Mouse (Mus musculus): ENCODE data around the gene Irak3. TPM values are rescaled to one million over a fixed set of nuclear protein-coding genes. Genes with fewer than 3 reads are reported as not detected.

Gene Irak3
- polyA plus RNA-seq, 1 experiment from 2014 or later, result 0.74 TPM

GRCm38 (mm10) chr10:120209539-120209925, 7.6 kb upstream of the Irak3 start:
- Histone ChIP-seq H3K9me3 (ENCODE audit: control insufficient read depth, low read length) (peaks cover 5% of the 10 kb centered on the region; the same call in 1 of the 2 replicates), H3K36me3 (ENCODE audit: control insufficient read depth, insufficient read depth, low read length) (no peaks in the 10 kb centered on the region), H3K27ac (ENCODE audit: low read depth, low read length) (no peak overlapping the region), H3K4me1 (ENCODE audit: control insufficient read depth, insufficient read depth, low read length) (peaks cover 9% of the 10 kb centered on the region; the same call in 1 of the 2 replicates), H3K4me2 (replicated peaks; ENCODE audit: low read depth, low read length) (peak overlapping the region; percentile 63), H3K4me3 (ENCODE audit: low read length) (peak overlapping the region; percentile 93), H3K27me3 (ENCODE audit: control insufficient read depth, insufficient read depth, low read length) (no peaks in the 10 kb centered on the region), H3K9ac (ENCODE audit: low read depth, low read length) (no peak overlapping the region)
- no peak for ATAC-seq (ENCODE audit: low FRiP score, low TSS enrichment)
- 57% methylated on average over 6 of the region's 6 CpGs for WGBS

DNA sequence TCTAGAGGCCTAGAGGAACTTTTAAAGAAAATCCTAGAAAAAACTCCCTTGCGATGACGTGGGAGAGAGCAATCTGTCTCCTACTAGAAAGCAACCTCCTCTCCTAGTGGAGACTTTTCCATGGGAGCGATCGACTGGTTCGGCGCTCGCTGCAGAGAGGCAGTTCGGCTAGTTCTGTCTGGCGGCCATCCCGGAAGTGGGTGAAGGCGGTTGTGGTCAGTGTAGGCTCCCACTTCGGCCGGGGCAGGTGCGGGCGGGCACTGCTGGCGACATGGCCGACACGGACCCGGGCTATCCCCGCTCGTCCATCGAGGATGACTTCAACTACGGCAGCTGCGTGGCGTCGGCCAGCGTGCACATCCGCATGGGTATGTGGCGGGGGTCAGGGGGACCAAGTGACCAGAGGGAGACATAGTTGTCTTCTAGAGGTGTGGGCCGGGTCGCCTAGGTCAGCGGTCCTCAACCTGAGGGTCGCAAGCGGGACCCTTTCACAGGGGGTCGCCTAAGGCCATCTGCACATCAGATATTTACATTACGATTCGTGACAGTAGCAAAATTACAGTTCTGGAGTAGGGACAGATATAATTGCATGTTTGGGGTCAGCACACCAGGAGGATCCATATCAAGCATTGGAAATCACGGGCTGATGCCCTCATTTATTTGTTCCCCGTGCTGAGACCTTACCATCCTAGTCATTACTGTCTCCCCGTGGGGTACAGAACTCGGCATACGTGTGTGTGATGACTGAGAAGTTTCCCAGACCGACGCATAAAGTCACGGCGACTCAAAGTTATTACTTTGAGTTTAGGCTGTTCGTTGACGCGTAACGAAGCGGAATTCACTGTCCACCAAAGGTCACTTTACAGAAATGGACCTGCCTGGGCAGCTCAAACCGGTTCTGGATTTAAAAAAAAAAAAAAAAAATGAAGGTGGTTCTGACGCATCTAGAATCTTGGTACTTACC, 6.9 kb upstream of the Irak3 start:
- peak; percentile 94 for ATAC-seq (ENCODE audit: low FRiP score, low TSS enrichment)
- no peak overlapping the region for H3K27ac ChIP-seq (ENCODE audit: low read depth, low read length)
- H3K4me2 ChIP-seq (replicated peaks; ENCODE audit: low read depth, low read length), result peak overlapping the region; percentile 63
- H3K4me1 ChIP-seq (ENCODE audit: control insufficient read depth, insufficient read depth, low read length), result peaks cover 9% of the 10 kb centered on the region; the same call in 1 of the 2 replicates
- H3K36me3 ChIP-seq (ENCODE audit: control insufficient read depth, insufficient read depth, low read length), result no peaks in the 10 kb centered on the region
- H3K27me3 ChIP-seq (ENCODE audit: control insufficient read depth, insufficient read depth, low read length), result no peaks in the 10 kb centered on the region
- peak overlapping the region; percentile 74 for H3K9ac ChIP-seq (ENCODE audit: low read depth, low read length)
- H3K4me3 ChIP-seq (ENCODE audit: low read length), result peak overlapping the region; percentile 93
- peaks cover 5% of the 10 kb centered on the region; the same call in 1 of the 2 replicates for H3K9me3 ChIP-seq (ENCODE audit: control insufficient read depth, low read length)
- 2% methylated on average over 53 of the region's 53 CpGs for WGBS

GRCm38 (mm10) chr10:120208015-120208414, 6.1 kb upstream of the Irak3 start:
- no peaks in the 10 kb centered on the region for H3K36me3 ChIP-seq (ENCODE audit: control insufficient read depth, insufficient read depth, low read length)
- no peaks in the 10 kb centered on the region for H3K27me3 ChIP-seq (ENCODE audit: control insufficient read depth, insufficient read depth, low read length)
- no peak overlapping the region for H3K27ac ChIP-seq (ENCODE audit: low read depth, low read length)
- no peak for ATAC-seq (ENCODE audit: low FRiP score, low TSS enrichment)
- no peak overlapping the region for H3K4me3 ChIP-seq (ENCODE audit: low read length)
- no peak overlapping the region for H3K9ac ChIP-seq (ENCODE audit: low read depth, low read length)
- peaks cover 5% of the 10 kb centered on the region; the same call in 1 of the 2 replicates for H3K9me3 ChIP-seq (ENCODE audit: control insufficient read depth, low read length)
- WGBS, result 88% methylated on average over 8 of the region's 8 CpGs
- H3K4me1 ChIP-seq (ENCODE audit: control insufficient read depth, insufficient read depth, low read length), result peaks cover 9% of the 10 kb centered on the region; the same call in 1 of the 2 replicates
- no peak overlapping the region for H3K4me2 ChIP-seq (replicated peaks; ENCODE audit: low read depth, low read length)

DNA sequence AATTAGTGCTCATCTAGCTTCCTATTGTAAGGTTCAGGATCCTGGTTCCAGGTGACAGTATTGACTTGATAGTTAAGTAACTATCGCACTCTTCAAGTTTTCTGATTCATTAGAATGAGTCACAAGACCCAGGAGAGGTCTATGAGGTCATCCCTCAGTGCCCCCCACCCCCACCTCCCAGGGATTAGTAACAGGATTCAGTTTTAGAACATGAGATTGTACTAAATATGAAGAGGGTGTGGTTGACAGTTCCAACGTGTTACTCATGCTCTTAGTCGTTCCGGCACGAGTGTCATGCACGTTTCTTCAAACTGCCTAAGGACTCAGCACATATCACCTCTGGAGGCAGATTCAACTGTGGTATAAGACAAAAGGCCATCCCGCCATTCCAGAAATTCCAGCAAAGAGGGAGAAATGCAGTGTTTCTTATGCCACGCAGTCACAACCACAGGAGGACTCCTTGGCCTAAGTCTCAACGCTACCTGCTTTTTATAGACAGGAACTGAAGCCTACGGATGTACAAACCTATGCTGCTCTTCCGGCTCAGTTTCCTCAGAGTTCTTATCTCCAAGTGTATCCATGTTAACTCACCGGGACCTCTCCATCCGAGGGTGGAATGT, 2.8 kb upstream of the Irak3 start:
- H3K27me3 ChIP-seq (ENCODE audit: control insufficient read depth, insufficient read depth, low read length), result peaks cover 5% of the 10 kb centered on the region; the same call in 1 of the 2 replicates
- H3K4me1 ChIP-seq (ENCODE audit: control insufficient read depth, insufficient read depth, low read length), result peaks cover 13% of the 10 kb centered on the region; the same call in 1 of the 2 replicates
- no peak overlapping the region for H3K27ac ChIP-seq (ENCODE audit: low read depth, low read length)
- no peaks in the 10 kb centered on the region for H3K9me3 ChIP-seq (ENCODE audit: control insufficient read depth, low read length)
- WGBS, result 86% methylated on average over 13 of the region's 13 CpGs
- ATAC-seq (ENCODE audit: low FRiP score, low TSS enrichment), result no peak
- no peaks in the 10 kb centered on the region for H3K36me3 ChIP-seq (ENCODE audit: control insufficient read depth, insufficient read depth, low read length)
- H3K9ac ChIP-seq (ENCODE audit: low read depth, low read length), result no peak overlapping the region
- H3K4me2 ChIP-seq (replicated peaks; ENCODE audit: low read depth, low read length), result no peak overlapping the region
- H3K4me3 ChIP-seq (ENCODE audit: low read length), result no peak overlapping the region

DNA sequence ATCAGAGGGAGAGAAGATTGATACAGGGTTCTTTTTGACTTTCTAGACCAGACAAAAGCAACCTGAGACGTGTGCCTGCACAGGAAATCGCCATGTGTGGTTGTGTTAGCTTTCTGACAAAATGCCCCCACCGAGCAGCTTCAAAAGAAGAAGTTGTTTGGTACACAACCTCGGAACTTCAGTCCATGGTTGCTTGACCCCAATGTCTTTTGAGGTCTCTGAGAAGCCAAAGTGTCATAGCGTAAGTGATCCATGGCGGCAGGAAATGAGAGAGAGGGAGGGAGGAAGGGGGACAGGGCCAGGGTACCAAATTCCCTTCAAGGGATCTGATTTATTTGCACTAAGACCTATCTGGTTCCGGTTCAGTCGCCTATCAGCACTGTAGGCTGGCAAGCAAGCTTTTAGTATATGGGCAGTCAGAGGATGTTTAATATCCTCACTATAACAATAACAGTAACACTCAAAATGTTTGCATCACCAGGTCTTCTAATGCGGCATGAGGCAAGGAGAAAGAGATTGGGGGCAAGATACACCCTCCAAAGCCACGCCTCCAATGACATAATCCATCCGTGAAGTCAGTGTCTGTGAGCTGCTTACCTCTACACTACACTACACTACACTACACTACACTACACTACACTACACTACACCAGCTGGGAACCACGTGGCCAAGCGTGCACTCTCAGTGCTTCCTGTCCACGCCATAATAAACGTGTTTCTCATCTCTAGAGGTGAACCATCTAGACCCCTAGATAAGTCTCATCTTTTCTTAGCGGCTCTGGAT, 729 bp upstream of the Irak3 start:
- peak overlapping the region; percentile 93; the same call in 1 of the 2 replicates for H3K4me2 ChIP-seq (replicated peaks; ENCODE audit: low read depth, low read length)

DNA sequence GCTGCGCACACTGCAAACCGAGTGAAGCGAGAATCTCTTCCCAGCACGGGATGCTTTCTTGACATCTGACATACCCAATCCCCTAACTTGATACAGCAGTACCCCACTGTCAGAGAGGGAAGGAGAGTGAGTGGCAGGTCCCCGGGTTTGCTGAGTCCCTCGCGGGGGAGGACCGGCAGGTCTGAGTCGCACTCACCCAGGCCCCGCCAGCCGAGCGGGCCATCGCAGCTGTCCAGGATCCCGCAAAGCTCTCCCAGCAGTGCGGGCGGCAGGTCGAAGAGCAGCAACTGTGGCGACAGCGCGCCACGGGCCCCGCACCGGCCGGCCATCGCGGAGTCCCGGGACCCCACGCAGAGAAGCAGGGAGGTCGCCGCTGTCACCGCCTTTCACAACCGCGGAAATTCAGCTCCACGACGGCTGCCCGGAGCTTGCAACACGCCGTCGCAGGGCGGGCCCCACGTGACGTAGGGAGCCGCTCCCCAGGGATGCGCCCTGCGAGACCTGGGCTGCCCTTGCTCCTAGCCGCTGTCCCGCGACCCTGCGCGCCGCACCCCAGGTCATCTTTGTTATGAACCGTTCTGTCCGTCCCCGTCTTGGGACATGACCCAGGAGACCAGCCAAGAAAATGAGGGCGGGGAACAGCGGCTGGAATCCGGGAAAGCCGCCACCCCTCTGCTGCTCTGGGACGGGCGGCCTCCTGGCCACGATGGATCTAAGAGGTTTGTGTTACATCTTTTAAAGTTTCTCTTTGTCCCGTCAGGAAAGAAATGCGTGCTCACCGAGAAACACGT, 604 bp downstream of the Irak3 start, which contains the start of gene Tmbim4:
TSS of gene Tmbim4 (plus strand) at position 460 of the 791 bp plus-strand sequence.
- no peak within 1 kb of the TSS for H3K27ac ChIP-seq (ENCODE audit: low read depth, low read length)
- peak within 1 kb of the TSS; percentile 51 for H3K4me3 ChIP-seq (ENCODE audit: low read length)
- 0 out of 2 replicates have a peak, but pooled peaks cover 8% of the 10 kb centered on the region for H3K4me1 ChIP-seq (ENCODE audit: control insufficient read depth, insufficient read depth, low read length)
- H3K9me3 ChIP-seq (ENCODE audit: control insufficient read depth, low read length), result no peaks in the 10 kb centered on the region
- no peaks in the 10 kb centered on the region for H3K36me3 ChIP-seq (ENCODE audit: control insufficient read depth, insufficient read depth, low read length)
- WGBS, result 1% methylated on average over 65 of the region's 65 CpGs
- H3K27me3 ChIP-seq (ENCODE audit: control insufficient read depth, insufficient read depth, low read length), result peaks cover 5% of the 10 kb centered on the region; the same call in 1 of the 2 replicates
- H3K9ac ChIP-seq (ENCODE audit: low read depth, low read length), result peak within 1 kb of the TSS; percentile 53
- peak; percentile 77 for ATAC-seq (ENCODE audit: low FRiP score, low TSS enrichment)
- H3K4me2 ChIP-seq (replicated peaks; ENCODE audit: low read depth, low read length), result peak within 1 kb of the TSS; percentile 93

More for the DNA sequence above, 729 bp upstream of the Irak3 start:
- H3K9ac ChIP-seq (ENCODE audit: low read depth, low read length), result no peak overlapping the region
- no peaks in the 10 kb centered on the region for H3K9me3 ChIP-seq (ENCODE audit: control insufficient read depth, low read length)
- 0 out of 2 replicates have a peak, but pooled peaks cover 8% of the 10 kb centered on the region for H3K4me1 ChIP-seq (ENCODE audit: control insufficient read depth, insufficient read depth, low read length)
- no peak overlapping the region for H3K27ac ChIP-seq (ENCODE audit: low read depth, low read length)
- ATAC-seq (ENCODE audit: low FRiP score, low TSS enrichment), result 0 out of 2 replicates have a peak, but pooled peaks have one; percentile 30
- H3K4me3 ChIP-seq (ENCODE audit: low read length), result peak overlapping the region; percentile 51
- 64% methylated on average over 16 of the region's 16 CpGs for WGBS
- no peaks in the 10 kb centered on the region for H3K36me3 ChIP-seq (ENCODE audit: control insufficient read depth, insufficient read depth, low read length)
- peaks cover 5% of the 10 kb centered on the region; the same call in 1 of the 2 replicates for H3K27me3 ChIP-seq (ENCODE audit: control insufficient read depth, insufficient read depth, low read length)

DNA sequence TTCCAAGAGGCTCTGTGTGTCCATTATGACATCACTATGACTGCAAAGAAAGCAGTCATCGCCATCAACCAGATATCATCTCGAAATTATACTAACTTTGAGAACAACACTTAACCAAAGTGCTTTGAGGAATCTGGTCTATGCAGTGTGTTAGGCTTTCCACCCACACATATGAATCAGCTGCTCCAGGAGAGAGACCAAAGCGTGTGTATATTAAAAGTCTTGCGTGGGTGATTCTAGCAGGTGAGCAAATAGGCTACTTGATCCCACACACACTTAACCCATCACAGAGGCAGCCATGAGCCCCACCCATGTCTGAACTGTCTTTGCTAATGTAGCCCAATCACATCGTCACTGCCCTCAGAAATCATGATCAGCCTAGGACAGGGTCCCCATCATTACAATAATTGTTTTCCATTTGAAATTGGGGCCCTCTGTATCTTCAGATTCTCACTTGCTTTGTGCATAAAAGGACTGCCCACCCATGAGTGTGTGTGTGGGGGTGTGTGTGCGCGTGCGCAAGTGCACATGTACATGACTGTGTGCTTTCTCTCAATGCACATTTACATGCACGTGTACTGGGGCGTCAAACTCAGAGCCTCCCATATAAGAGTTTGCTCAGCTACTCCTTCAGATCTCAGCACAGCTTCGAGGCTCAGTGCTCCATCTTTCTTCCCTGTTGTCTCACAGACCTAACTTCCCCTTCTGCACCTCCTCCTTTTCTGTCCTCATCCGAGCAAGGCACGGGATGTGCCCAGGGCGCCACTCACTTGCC, 4.7 kb downstream of the Irak3 start:
- Histone ChIP-seq H3K9ac (ENCODE audit: low read depth, low read length) (no peak overlapping the region), H3K9me3 (ENCODE audit: control insufficient read depth, low read length) (no peaks in the 10 kb centered on the region), H3K36me3 (ENCODE audit: control insufficient read depth, insufficient read depth, low read length) (no peaks in the 10 kb centered on the region), H3K4me3 (ENCODE audit: low read length) (no peak overlapping the region), H3K27me3 (ENCODE audit: control insufficient read depth, insufficient read depth, low read length) (peaks cover 5% of the 10 kb centered on the region; the same call in 1 of the 2 replicates), H3K4me1 (ENCODE audit: control insufficient read depth, insufficient read depth, low read length) (0 out of 2 replicates have a peak, but pooled peaks cover 4% of the 10 kb centered on the region), H3K27ac (ENCODE audit: low read depth, low read length) (no peak overlapping the region), H3K4me2 (replicated peaks; ENCODE audit: low read depth, low read length) (no peak overlapping the region)
- 79% methylated on average over 14 of the region's 14 CpGs for WGBS
- ATAC-seq (ENCODE audit: low FRiP score, low TSS enrichment), result no peak
